ENCODE assay signal across 13 mouse cellular contexts in the genomic region with DNA sequence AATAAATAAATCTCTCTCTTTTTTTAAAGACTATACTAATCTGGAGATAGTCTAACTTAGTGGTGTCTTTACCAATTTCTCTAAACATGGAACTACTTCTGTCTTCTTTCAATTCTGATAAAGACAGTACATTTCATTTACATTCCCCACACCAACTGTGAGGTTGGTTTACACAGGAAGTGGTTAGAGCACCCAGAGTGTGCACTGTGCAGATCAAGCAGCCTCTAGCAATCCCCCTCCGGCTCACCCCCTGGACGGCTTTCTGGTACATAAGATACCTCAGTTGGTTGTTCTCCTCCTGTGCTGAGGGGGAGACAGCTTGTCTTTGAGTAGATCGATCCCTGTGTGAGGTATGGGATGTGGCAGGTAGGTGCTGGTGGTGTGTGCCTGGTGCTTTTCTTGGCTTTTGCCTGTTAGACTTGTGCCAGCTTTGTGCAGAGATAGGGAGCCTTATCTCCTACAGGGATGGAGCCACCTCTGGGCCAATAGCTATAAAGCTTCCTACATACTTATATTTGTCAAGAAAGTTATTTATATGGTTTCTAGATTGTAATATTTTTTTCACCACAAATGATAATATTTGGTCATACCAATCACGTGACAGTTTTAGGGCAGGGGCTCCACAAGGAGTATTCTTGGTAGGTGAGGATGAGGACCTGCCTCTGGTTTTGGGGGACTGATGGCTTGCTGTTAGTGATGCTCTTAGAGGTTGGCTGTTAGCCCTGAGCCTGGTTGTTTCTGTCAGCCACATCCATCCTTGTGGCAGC. TPM values are rescaled to one million over a fixed set of nuclear protein-coding genes. Genes with fewer than 3 reads are reported as not detected.
DNase-seq lines count a peak whose midpoint lies in the region; ATAC-seq and TF ChIP-seq lines count a peak whose summit lies in the region.
"Had no signal": no experiment of that assay in that cellular context is flagged by ENCODE, and none has a peak within 500 bp of the region (broad histone marks: within the 10 kb centered on the region; RNA-seq: fewer than 3 reads in every experiment).

No protein-coding gene starts in this region.

- no peak for TF ChIP-seq CTCF in MEL (IDR thresholded peaks at IDR 0.05 in 2 of 3, conservative IDR thresholded peaks at IDR 0.05 in 1 of 3; ENCODE audit: control insufficient read depth in 1 of 3, insufficient read depth in 1 of 3, low read depth in 2 of 3, low read length in 3 of 3, poor library complexity in 1 of 3, severe bottlenecking in 1 of 3)

- peaks cover 10 to 29% of the 10 kb centered on the region in 2 experiments for H3K36me3 ChIP-seq in MEL (ENCODE audit: control insufficient read depth in 1 of 2, insufficient read depth in 2 of 2, low read length in 2 of 2)

- peak overlapping the region in 1 of 2 experiments; percentile 9; a peak in 1 of 4 replicates for H3K4me3 ChIP-seq in MEL (ENCODE audit: control insufficient read depth in 1 of 2, insufficient read depth in 1 of 2, low read depth in 2 of 2, low read length in 2 of 2)
- H3K4me3 ChIP-seq: embryonic facial prominence, embryonic 13.5 days; heart, embryonic 10.5 days; hindbrain, embryonic 12.5 days had no signal

- intact Hi-C loops in gastrocnemius, postnatal 36 days (cut with DNase I), result no loop called here

- no peaks in the 10 kb centered on the region for H3K27me3 ChIP-seq in MEL (ENCODE audit: control insufficient read depth in 1 of 2, insufficient read depth in 2 of 2, low read length in 2 of 2)
- H3K27me3 ChIP-seq: embryonic facial prominence, embryonic 13.5 days; hindbrain, embryonic 12.5 days had no signal

- H3K4me1 ChIP-seq in MEL (ENCODE audit: control insufficient read depth in 1 of 2, insufficient read depth in 2 of 2, low read length in 2 of 2), result peaks cover 28 to 29% of the 10 kb centered on the region in 2 experiments
- H3K4me1 ChIP-seq: embryonic facial prominence, embryonic 13.5 days; heart, embryonic 10.5 days; hindbrain, embryonic 12.5 days had no signal

- peak; percentile 97 for DNase-seq in MEL (ENCODE audit: low read depth, low spot score)
- peak; percentile 75 to 80 for DNase-seq in thymus, postnatal 10 days (ENCODE audit: low spot score in 2 of 2)
- no peak for DNase-seq in frontal cortex, postnatal 25 days (ENCODE audit: low spot score in 2 of 2)
- DNase-seq in urinary bladder, postnatal 4 days (ENCODE audit: low spot score in 2 of 2), result no peak
- DNase-seq in gastrocnemius, postnatal 36 days, result no peak
- DNase-seq: adrenal gland, postnatal 14 days; cerebellum, adult 2 months; right cerebral cortex, postnatal 25 days had no signal

- TF ChIP-seq EP300 in MEL (IDR thresholded peaks at IDR 0.05; ENCODE audit: low read depth in 1 of 2, low read length in 2 of 2), result peak; percentile 94 to 97

- peak overlapping the region; percentile 3; the same call in 1 of the 2 replicates for H3K9ac ChIP-seq in MEL (ENCODE audit: control insufficient read depth, low read depth, low read length, poor library complexity, severe bottlenecking)
- H3K9ac ChIP-seq: embryonic facial prominence, embryonic 13.5 days; hindbrain, embryonic 12.5 days had no signal

- TF ChIP-seq POLR2A in MEL (IDR thresholded peaks at IDR 0.05; ENCODE audit: control insufficient read depth in 1 of 2, insufficient read depth in 1 of 2, low read depth in 1 of 2, low read length in 2 of 2, poor library complexity in 1 of 2), result no peak; a peak in 1 of 4 replicates

- TF ChIP-seq RAD21 in MEL (IDR thresholded peaks at IDR 0.05; ENCODE audit: low read depth, low read length), result no peak

- no peaks in the 10 kb centered on the region for H3K79me2 ChIP-seq in MEL (ENCODE audit: control insufficient read depth, insufficient read depth, low read length, poor library complexity)

- H3K27ac ChIP-seq in MEL (ENCODE audit: control insufficient read depth, low read depth, low read length), result peak overlapping the region; percentile 93
- H3K27ac ChIP-seq: embryonic facial prominence, embryonic 13.5 days; heart, embryonic 10.5 days; hindbrain, embryonic 12.5 days had no signal

- peak; percentile 80 for ATAC-seq in erythroid progenitor cell, adult 5-6 weeks (replicated peaks; ENCODE audit: low FRiP score, poor library complexity, severe bottlenecking)
- peak; percentile 59 for ATAC-seq in megakaryocyte, adult 5-6 weeks (ENCODE audit: poor library complexity, severe bottlenecking)

- no peaks in the 10 kb centered on the region for H3K9me3 ChIP-seq in MEL (replicated peaks; ENCODE audit: insufficient read depth, low read length)
- H3K9me3 ChIP-seq: embryonic facial prominence, embryonic 13.5 days; heart, embryonic 10.5 days; hindbrain, embryonic 12.5 days had no signal

TF ChIP-seq in MEL, 35 proteins besides CTCF, POLR2A, EP300 and RAD21:
- TF ChIP-seq UBTF (IDR thresholded peaks at IDR 0.05; ENCODE audit: borderline replicate concordance, insufficient read depth, low read depth, low read length) (no peak; the same call in 1 of the 2 replicates), MAZ (IDR thresholded peaks at IDR 0.05; ENCODE audit: low read depth, low read length) (peak; percentile 92), CHD1 (IDR thresholded peaks at IDR 0.05; ENCODE audit: low read depth, low read length) (no peak; the same call in 1 of the 2 replicates), NELFE (IDR thresholded peaks at IDR 0.05; ENCODE audit: low read depth, low read length) (no peak), MYC (IDR thresholded peaks at IDR 0.05; ENCODE audit: low read depth, low read length) (peak; percentile 61), RCOR1 (IDR thresholded peaks at IDR 0.05; ENCODE audit: low read depth, low read length) (peak; percentile 78), MAX (IDR thresholded peaks at IDR 0.05; ENCODE audit: low read length) (no peak; the same call in none of the 2 replicates), SIN3A (IDR thresholded peaks at IDR 0.05; ENCODE audit: low read length) (peak; percentile 81), E2F4 (IDR thresholded peaks at IDR 0.05; ENCODE audit: borderline replicate concordance, low read depth, low read length) (0 out of 2 replicates have a peak, but pooled peaks have one; percentile 56), CHD2 (IDR thresholded peaks at IDR 0.05; ENCODE audit: low read length) (peak; percentile 39), USF1 (IDR thresholded peaks at IDR 0.05; ENCODE audit: low read depth, low read length) (peak; percentile 92), GATA1 (IDR thresholded peaks at IDR 0.05; ENCODE audit: low read depth, low read length) (peak; percentile 84), JUND (IDR thresholded peaks at IDR 0.05; ENCODE audit: low read depth, low read length) (0 out of 2 replicates have a peak, but pooled peaks have one; percentile 59), ZC3H11A (IDR thresholded peaks at IDR 0.05; ENCODE audit: low read depth, low read length) (no peak), USF2 (IDR thresholded peaks at IDR 0.05; ENCODE audit: borderline replicate concordance in 1 of 2, insufficient read depth in 1 of 2, low read depth in 1 of 2, low read length in 2 of 2) (peak; percentile 37 to 63; a peak in 2 of 4 replicates), ZMIZ1 (IDR thresholded peaks at IDR 0.05; ENCODE audit: low read depth, low read length) (no peak), BHLHE40 (IDR thresholded peaks at IDR 0.05; ENCODE audit: borderline replicate concordance, low read depth, low read length) (peak; percentile 72), MYB (IDR thresholded peaks at IDR 0.05; ENCODE audit: low read depth, low read length) (peak; percentile 81), SMC3 (IDR thresholded peaks at IDR 0.05; ENCODE audit: low read depth, low read length) (0 out of 2 replicates have a peak, but pooled peaks have one; percentile 1), KAT2A (conservative IDR thresholded peaks at IDR 0.05; ENCODE audit: low read depth, low read length) (no peak), TAL1 (IDR thresholded peaks at IDR 0.05; ENCODE audit: low read length) (peak; percentile 90), ETS1 (IDR thresholded peaks at IDR 0.05; ENCODE audit: low read depth, low read length) (peak; percentile 79), HCFC1 (IDR thresholded peaks at IDR 0.05; ENCODE audit: low read depth, low read length) (peak; percentile 55; the same call in 1 of the 2 replicates), MEF2A (IDR thresholded peaks at IDR 0.05; ENCODE audit: extremely low read depth, insufficient replicate concordance, low read depth, low read length, poor library complexity, severe bottlenecking) (peak; percentile 74; the same call in 1 of the 2 replicates), TBP (IDR thresholded peaks at IDR 0.05; ENCODE audit: low read depth, low read length) (peak; percentile 69), ELF1 (IDR thresholded peaks at IDR 0.05; ENCODE audit: low read depth, low read length) (peak; percentile 29; the same call in 1 of the 2 replicates), TCF12 (IDR thresholded peaks at IDR 0.05; ENCODE audit: low read depth, low read length) (peak; percentile 93)

RNA-seq across cellular contexts. Expression of gene Zfp750, which starts 40.6 kb away (rescaled TPM):
- 0.08 TPM in 1 of 2 replicates, not detected in the other for total RNA-seq in MEL (2012; rRNA removed)
- under 1 TPM in 1 of 2 experiments, not detected in 1; 0.06 TPM for polyA plus RNA-seq in MEL (2012; ENCODE audit: insufficient read depth in 1 of 2, insufficient read length in 2 of 2, low read depth in 1 of 2, low replicate concordance in 2 of 2, missing spikeins in 1 of 2)
- total RNA-seq in erythroid progenitor cell, adult 5-6 weeks (2015; ENCODE audit: low replicate concordance), result not detected in 2 replicates
- total RNA-seq in erythroid progenitor cell, adult 5-6 weeks (2017; ENCODE audit: low replicate concordance), result 1.4 TPM in 1 of 2 replicates, not detected in the other
- total RNA-seq in megakaryocyte, adult 5-6 weeks (2015), result 0.75 and 1.6 TPM in 2 replicates
- total RNA-seq in megakaryocyte, adult 5-6 weeks (2017), result 0.07 and 0.24 TPM in 2 replicates
- total RNA-seq in gastrocnemius, postnatal 36 days (2021), result under 1 TPM; 0.20 to 0.35 TPM

Comparison
In these comparisons a context has a peak if more than half of its experiments do, and no peak if none do; other contexts are left out.
1. DNase-seq: peak in MEL (single experiment) and thymus, postnatal 10 days (2 of 2); none in frontal cortex, postnatal 25 days (0 of 2), urinary bladder, postnatal 4 days (0 of 2) and gastrocnemius, postnatal 36 days (0 of 2).